Mouse (Mus musculus) lung, postnatal 0 days (tissue): ENCODE measurements at regions not wholly inside any gene's neighbourhood (a gene's known extent, or its start where the extent isn't known, plus 50 kb on each side); places are given as distances from the start of the nearest gene placed in this dataset.

Experiments used
- ATAC-seq: fragments of 200-750 bp; cut with Nextera tagmentation; 2 replicates; pipeline ENCODE4 v1.8.0; 2017; ENCODE audit warnings: moderate library complexity
- DNase-seq: peaks from one replicate; pipeline ENCODE4 v3.0.0-alpha.2; 2016; ENCODE audit warnings: low spot score
- H3K27ac ChIP-seq: fragments of 300-500 bp; sonication (generic); 2 replicates; pipeline ENCODE4 v1.5.1; 2014; ENCODE audit warnings: antibody characterized with exemption, mild to moderate bottlenecking, low read length, mixed read lengths
- H3K27me3 ChIP-seq: fragments of 300-500 bp; sonication (generic); replicated peaks from 2 replicates; pipeline ENCODE4 v1.6.1; 2014; ENCODE audit warnings: low read length, mixed read lengths; ENCODE audit not compliant: insufficient read depth
- H3K36me3 ChIP-seq: fragments of 300-500 bp; sonication (generic); 2 replicates; pipeline ENCODE4 v1.6.1; 2014; ENCODE audit warnings: low read length, mixed read lengths; ENCODE audit not compliant: insufficient read depth
- H3K4me1 ChIP-seq: fragments of 300-500 bp; sonication (generic); 2 replicates; pipeline ENCODE4 v1.6.1; 2014; ENCODE audit warnings: antibody characterized with exemption, low read depth, low read length, mixed read lengths; ENCODE audit not compliant: insufficient read depth
- H3K4me2 ChIP-seq: fragments of 300-500 bp; sonication (generic); replicated peaks from 2 replicates; pipeline ENCODE4 v1.6.1; 2014; ENCODE audit warnings: low read depth, mild to moderate bottlenecking, low read length, moderate library complexity, mixed read lengths
- H3K4me3 ChIP-seq: fragments of 300-500 bp; sonication (generic); 2 replicates; pipeline ENCODE4 v1.5.1; 2014; ENCODE audit warnings: low read depth, low read length
- H3K9ac ChIP-seq: fragments of 300-500 bp; sonication (generic); replicated peaks from 2 replicates; pipeline ENCODE4 v1.6.1; 2014; ENCODE audit warnings: low read depth, mild to moderate bottlenecking
- H3K9me3 ChIP-seq: fragments of 300-500 bp; sonication (generic); 2 replicates; pipeline ENCODE4 v1.6.1; 2016; ENCODE audit warnings: low read length, mixed read lengths
- CTCF ChIP-seq: IDR thresholded peaks from 2 replicates; pipeline ENCODE4 v1.5.1; 2016; ENCODE audit warnings: antibody characterized with exemption, mild to moderate bottlenecking
- EP300 ChIP-seq: IDR thresholded peaks from 2 replicates; pipeline ENCODE4 v1.6.1; 2016; ENCODE audit warnings: antibody characterized with exemption, mild to moderate bottlenecking, control low read depth
- WGBS: fragments of 180-500 bp; shearing (Covaris S2); extraction: QIAGEN DNeasy Blood & Tissue Kit; methylation state at CpG from one replicate; pipeline ENCODE4 v1.1.7; 2014; 5-methylcytosine and 5-hydroxymethylcytosine counted together

DNA sequence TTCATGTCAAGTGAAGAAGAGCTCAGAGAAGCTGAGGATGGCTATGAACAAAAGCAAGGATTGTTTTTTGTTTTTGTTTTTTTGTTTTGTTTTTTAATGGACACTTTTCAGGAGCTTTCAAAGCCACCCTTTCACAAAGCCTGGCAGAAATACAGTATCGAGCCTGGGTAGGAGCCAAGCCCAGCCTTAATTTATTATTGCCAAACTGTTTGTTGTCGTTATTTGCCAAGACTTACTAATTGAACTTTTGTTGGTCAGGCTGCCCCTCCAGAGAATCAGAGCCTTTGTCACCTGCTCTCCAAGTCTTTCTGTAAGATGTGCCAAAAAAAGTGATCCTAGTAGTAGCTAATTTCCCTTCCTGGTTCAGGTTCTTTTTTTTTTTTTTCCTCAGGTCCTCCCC lies 103.9 kb downstream of the Apip start:
- Histone ChIP-seq H3K9ac (no peak overlapping the region), H3K4me3 (no peak overlapping the region), H3K36me3 (no peaks in the 10 kb centered on the region), H3K4me2 (no peak overlapping the region), H3K4me1 (no peaks in the 10 kb centered on the region), H3K27me3 (no peaks in the 10 kb centered on the region), H3K27ac (no peak overlapping the region), H3K9me3 (no peaks in the 10 kb centered on the region)
- no peak for TF ChIP-seq EP300
- TF ChIP-seq CTCF = no peak
- DNase-seq = no peak
- no peak for ATAC-seq
- 79% methylated on average over 2 of the region's 2 CpGs for WGBS

- ATAC-seq = no peak
- H3K27me3 ChIP-seq = no peaks in the 10 kb centered on the region
- no peaks in the 10 kb centered on the region for H3K36me3 ChIP-seq
- no peak for TF ChIP-seq CTCF
- no peak for TF ChIP-seq EP300
- no peaks in the 10 kb centered on the region for H3K9me3 ChIP-seq
- H3K27ac ChIP-seq = no peak overlapping the region
- DNase-seq = no peak
- no peaks in the 10 kb centered on the region for H3K4me1 ChIP-seq
- no peak overlapping the region for H3K4me3 ChIP-seq
- no peak overlapping the region for H3K9ac ChIP-seq
- no peak overlapping the region for H3K4me2 ChIP-seq
- WGBS = 37% methylated on average over 4 of the region's 4 CpGs
These were observed 106.9 kb downstream of the Apip start for GRCm38 (mm10) chr2:103180298-103180927.

GRCm38 (mm10) chr2:103186751-103187260 lies 113.3 kb downstream of the Apip start:
- H3K4me2 ChIP-seq = no peak overlapping the region
- no peaks in the 10 kb centered on the region for H3K36me3 ChIP-seq
- H3K27me3 ChIP-seq = no peaks in the 10 kb centered on the region
- ATAC-seq = no peak
- no peaks in the 10 kb centered on the region for H3K9me3 ChIP-seq
- DNase-seq = no peak
- TF ChIP-seq CTCF (no peak), EP300 (no peak)
- 56% methylated on average over 4 of the region's 4 CpGs for WGBS
- H3K9ac ChIP-seq = no peak overlapping the region
- no peak overlapping the region for H3K4me3 ChIP-seq
- H3K4me1 ChIP-seq = no peaks in the 10 kb centered on the region
- H3K27ac ChIP-seq = no peak overlapping the region

DNA sequence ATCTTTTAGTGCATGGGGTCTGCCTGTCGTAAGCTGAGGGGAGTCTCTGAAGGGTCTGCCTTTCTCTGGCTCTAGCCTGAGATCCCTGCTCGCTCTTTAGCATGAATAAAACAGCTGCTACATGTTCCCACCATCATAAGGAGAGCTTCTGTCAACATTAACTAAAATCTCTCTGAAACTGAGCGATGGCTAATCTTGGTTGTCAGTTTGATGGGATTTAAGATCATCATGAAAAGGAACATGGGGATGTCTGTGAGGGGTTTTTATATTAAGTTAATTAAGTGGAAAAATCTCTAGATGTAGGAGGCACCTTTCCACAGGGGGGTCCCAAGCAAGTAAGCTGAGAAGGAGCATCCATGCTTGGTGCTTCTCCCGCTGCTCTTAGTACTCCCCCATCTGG lies 110.5 kb downstream of the Ehf start:
- Histone ChIP-seq H3K27ac (no peak overlapping the region), H3K9me3 (no peaks in the 10 kb centered on the region), H3K4me2 (no peak overlapping the region), H3K4me1 (no peaks in the 10 kb centered on the region), H3K4me3 (no peak overlapping the region), H3K9ac (no peak overlapping the region), H3K36me3 (no peaks in the 10 kb centered on the region), H3K27me3 (no peaks in the 10 kb centered on the region)
- ATAC-seq = no peak
- no peak for DNase-seq
- WGBS = 83% methylated on average over 4 of the region's 4 CpGs
- TF ChIP-seq CTCF (no peak), EP300 (no peak)

DNA sequence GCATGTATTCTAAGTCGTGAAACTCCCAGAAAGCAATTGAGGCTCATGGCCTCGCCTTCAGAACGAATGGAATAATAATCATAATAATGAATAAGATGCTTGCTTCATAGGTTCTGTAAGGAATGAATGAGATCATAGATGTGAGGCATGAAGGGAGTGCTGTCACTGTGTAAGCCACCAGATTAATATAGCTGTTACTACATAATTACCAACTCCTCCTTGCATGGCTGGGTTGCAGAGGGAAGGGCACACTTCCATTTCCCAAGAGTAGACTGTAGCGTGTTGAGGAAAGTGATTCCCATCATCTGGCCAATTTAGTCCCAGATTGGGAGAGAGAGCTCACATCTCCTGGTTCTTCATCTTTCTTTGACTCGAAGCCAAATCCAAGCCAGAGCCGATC lies 102.8 kb downstream of the Ehf start:
- H3K27ac ChIP-seq = no peak overlapping the region
- no peaks in the 10 kb centered on the region for H3K36me3 ChIP-seq
- 85% methylated on average over 6 of the region's 6 CpGs for WGBS
- H3K9me3 ChIP-seq = no peaks in the 10 kb centered on the region
- TF ChIP-seq CTCF (no peak), EP300 (no peak)
- no peaks in the 10 kb centered on the region for H3K4me1 ChIP-seq
- no peak overlapping the region for H3K9ac ChIP-seq
- DNase-seq (no peak), ATAC-seq (no peak)
- no peaks in the 10 kb centered on the region for H3K27me3 ChIP-seq
- H3K4me2 ChIP-seq = no peak overlapping the region
- no peak overlapping the region for H3K4me3 ChIP-seq

GRCm38 (mm10) chr2:103205046-103205445 lies 98.0 kb downstream of the Ehf start:
- H3K36me3 ChIP-seq = no peaks in the 10 kb centered on the region
- ATAC-seq (no peak), DNase-seq (no peak)
- H3K27me3 ChIP-seq = no peaks in the 10 kb centered on the region
- no peaks in the 10 kb centered on the region for H3K9me3 ChIP-seq
- H3K4me1 ChIP-seq = no peaks in the 10 kb centered on the region
- no peak for TF ChIP-seq CTCF
- TF ChIP-seq EP300 = no peak
- 82% methylated on average over 8 of the region's 8 CpGs for WGBS
- H3K27ac ChIP-seq = no peak overlapping the region
- H3K9ac ChIP-seq = no peak overlapping the region
- no peak overlapping the region for H3K4me2 ChIP-seq
- no peak overlapping the region for H3K4me3 ChIP-seq

DNA sequence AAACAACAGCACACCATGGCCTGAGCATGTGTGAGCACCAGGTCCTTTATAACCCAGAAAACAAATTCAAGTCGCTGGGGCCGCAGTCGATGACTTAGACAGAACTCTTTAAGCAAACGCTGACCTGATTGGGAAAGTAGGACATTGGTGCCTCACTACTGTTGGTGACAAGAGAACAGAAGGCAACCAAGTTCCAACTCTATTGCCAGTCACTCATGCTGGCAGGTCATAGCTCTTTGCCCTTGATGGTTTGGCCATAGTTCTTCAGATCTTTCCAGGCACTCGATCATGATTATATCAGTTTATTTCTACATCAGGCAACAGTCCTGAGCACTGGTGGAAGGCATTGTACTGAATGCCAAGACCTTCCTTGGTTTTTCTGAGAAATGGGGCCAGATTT lies 94.7 kb downstream of the Ehf start:
- Histone ChIP-seq H3K4me2 (no peak overlapping the region), H3K27me3 (no peaks in the 10 kb centered on the region), H3K9ac (no peak overlapping the region), H3K9me3 (no peaks in the 10 kb centered on the region), H3K36me3 (no peaks in the 10 kb centered on the region), H3K27ac (peak overlapping the region; percentile 63; the same call in 1 of the 2 replicates), H3K4me1 (no peaks in the 10 kb centered on the region), H3K4me3 (no peak overlapping the region)
- DNase-seq (no peak), ATAC-seq (no peak)
- WGBS = 94% methylated on average over 5 of the region's 5 CpGs
- TF ChIP-seq CTCF (no peak), EP300 (no peak)
